ENCODE assay signal across 8 mouse cellular contexts in the genomic region with DNA sequence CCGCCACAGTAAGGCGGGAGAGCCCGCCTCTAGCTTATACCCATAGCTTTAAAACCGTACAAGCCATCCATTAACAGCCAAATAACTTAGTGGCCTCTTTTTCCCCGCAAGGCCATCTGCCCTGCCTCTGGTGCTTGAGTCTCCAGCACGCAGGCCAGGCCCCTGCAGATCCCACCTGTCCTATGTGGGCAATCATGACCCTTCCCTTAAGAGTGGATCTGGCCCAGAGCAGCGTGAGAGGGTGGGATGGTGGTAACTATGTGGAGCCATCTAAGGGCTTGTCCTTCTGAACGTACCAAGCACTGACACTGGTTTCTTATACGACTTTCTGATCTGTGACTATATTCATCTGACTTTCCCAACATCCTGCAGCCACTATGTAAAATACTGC. TPM values are rescaled to one million over a fixed set of nuclear protein-coding genes. Genes with fewer than 3 reads are reported as not detected.
DNase-seq lines count a peak whose midpoint lies in the region; ATAC-seq and TF ChIP-seq lines count a peak whose summit lies in the region.

No protein-coding gene starts in this region.

- H3K27ac ChIP-seq in heart, embryonic 13.5 days (replicated peaks), result peak overlapping the region; percentile 96
- H3K27ac ChIP-seq in ES-Bruce4 (ENCODE audit: insufficient read depth, low read length), result 0 out of 2 replicates have a peak overlapping the region, but pooled peaks have one; percentile 9
- peak overlapping the region; percentile 98 for H3K27ac ChIP-seq in forebrain, embryonic 15.5 days (replicated peaks)
- H3K27ac ChIP-seq in liver, embryonic 16.5 days (ENCODE audit: low read length), result peak overlapping the region; percentile 81

- intact Hi-C loops in heart, postnatal 10 days (cut with DNase I), result loop anchor here (10.0 kb wide), 1 partner anchor 282 kb away; a partner anchor contains a TSS

- peak overlapping the region; percentile 82 for H3K9ac ChIP-seq in heart, embryonic 13.5 days
- peak overlapping the region; percentile 60 for H3K9ac ChIP-seq in ES-Bruce4 (ENCODE audit: low read depth, poor library complexity, severe bottlenecking)
- H3K9ac ChIP-seq in forebrain, embryonic 15.5 days (replicated peaks), result peak overlapping the region; percentile 83
- H3K9ac ChIP-seq in liver, embryonic 16.5 days (ENCODE audit: low read depth, low read length), result peak overlapping the region; percentile 67

- H3K9me3 ChIP-seq in heart, embryonic 13.5 days, result no peaks in the 10 kb centered on the region
- H3K9me3 ChIP-seq in ES-Bruce4 (replicated peaks; ENCODE audit: control insufficient read depth, insufficient read depth, low read length, poor library complexity, severe bottlenecking), result no peaks in the 10 kb centered on the region
- no peaks in the 10 kb centered on the region for H3K9me3 ChIP-seq in forebrain, embryonic 15.5 days
- no peaks in the 10 kb centered on the region for H3K9me3 ChIP-seq in liver, embryonic 16.5 days (replicated peaks; ENCODE audit: control insufficient read depth, low read length)

- H3K36me3 ChIP-seq in heart, embryonic 13.5 days, result peaks cover 55% of the 10 kb centered on the region
- H3K36me3 ChIP-seq in ES-Bruce4 (ENCODE audit: control insufficient read depth, insufficient read depth, low read length, poor library complexity, severe bottlenecking), result peaks cover 22% of the 10 kb centered on the region
- peaks cover 18% of the 10 kb centered on the region for H3K36me3 ChIP-seq in forebrain, embryonic 15.5 days
- peaks cover 37% of the 10 kb centered on the region for H3K36me3 ChIP-seq in liver, embryonic 16.5 days (ENCODE audit: control insufficient read depth, insufficient read depth)

- DNase-seq in heart, postnatal 10 days, result no peak
- DNase-seq in yolk sac, embryonic 10.5 days (ENCODE audit: low spot score), result no peak
- DNase-seq in cerebellum, postnatal 14 days, result no peak
- no peak for DNase-seq in kidney, adult 8-10 months

- TF ChIP-seq EP300 in ES-Bruce4 (IDR thresholded peaks at IDR 0.05; ENCODE audit: insufficient read depth, low read depth, low read length), result no peak

- H3K4me2 ChIP-seq in heart, embryonic 13.5 days, result peak overlapping the region; percentile 82
- H3K4me2 ChIP-seq in forebrain, embryonic 15.5 days (replicated peaks), result peak overlapping the region; percentile 54
- H3K4me2 ChIP-seq in liver, embryonic 16.5 days (ENCODE audit: low read depth, low read length), result peak overlapping the region; percentile 78

- H3K4me1 ChIP-seq in heart, embryonic 13.5 days, result peaks cover 56% of the 10 kb centered on the region
- H3K4me1 ChIP-seq in ES-Bruce4 (ENCODE audit: control insufficient read depth, insufficient read depth, low read length), result no peaks in the 10 kb centered on the region
- peaks cover 45% of the 10 kb centered on the region for H3K4me1 ChIP-seq in forebrain, embryonic 15.5 days
- peaks cover 59% of the 10 kb centered on the region for H3K4me1 ChIP-seq in liver, embryonic 16.5 days (ENCODE audit: control insufficient read depth, low read depth, low read length)

- H3K4me3 ChIP-seq in heart, embryonic 13.5 days, result peak overlapping the region; percentile 73
- peak overlapping the region; percentile 58 for H3K4me3 ChIP-seq in ES-Bruce4 (ENCODE audit: low read depth, low read length)
- H3K4me3 ChIP-seq in forebrain, embryonic 15.5 days, result peak overlapping the region; percentile 90
- H3K4me3 ChIP-seq in liver, embryonic 16.5 days (ENCODE audit: low read depth, low read length), result peak overlapping the region; percentile 83

- TF ChIP-seq POLR2A in ES-Bruce4 (IDR thresholded peaks at IDR 0.05; ENCODE audit: insufficient read depth, low read length), result peak; percentile 60

- no peaks in the 10 kb centered on the region for H3K27me3 ChIP-seq in heart, embryonic 13.5 days (replicated peaks)
- no peaks in the 10 kb centered on the region for H3K27me3 ChIP-seq in ES-Bruce4 (ENCODE audit: control insufficient read depth, insufficient read depth, low read length, poor library complexity, severe bottlenecking)
- H3K27me3 ChIP-seq in forebrain, embryonic 15.5 days, result no peaks in the 10 kb centered on the region
- H3K27me3 ChIP-seq in liver, embryonic 16.5 days (ENCODE audit: control insufficient read depth, insufficient read depth, low read depth, low read length), result no peaks in the 10 kb centered on the region

- no peak for TF ChIP-seq CTCF in ES-Bruce4 (IDR thresholded peaks at IDR 0.05; ENCODE audit: low read depth, low read length)

- WGBS in heart, embryonic 13.5 days, result 4% methylated on average over 9 of the region's 9 CpGs
- WGBS in forebrain, embryonic 15.5 days, result 2% methylated on average over 9 of the region's 9 CpGs
- 6% methylated on average over 9 of the region's 9 CpGs for WGBS in liver, embryonic 16.5 days (ENCODE audit: insufficient replicate concordance)

- no peak for ATAC-seq in heart, embryonic 13.5 days (ENCODE audit: extremely low read depth, insufficient number of reproducible peaks, low FRiP score, low TSS enrichment)
- ATAC-seq in forebrain, embryonic 15.5 days (replicated peaks), result peak; percentile 41
- no peak for ATAC-seq in liver, embryonic 16.5 days (ENCODE audit: low read depth)

RNA-seq across cellular contexts. Expression of a gene that starts 0.4 kb away (rescaled TPM):
- polyA plus RNA-seq in heart, embryonic 13.5 days (2015; fragmentation: Nextera tagmentation; extraction: Ambion mirVana), result 114 and 121 TPM in 2 replicates
- total RNA-seq in heart, postnatal 10 days (2021), result 10 to 100 TPM; 27.6 to 29.5 TPM
- 109 and 121 TPM in 2 replicates for polyA plus RNA-seq in ES-Bruce4 (2011; ENCODE audit: insufficient read depth, insufficient read length, low read depth, missing spikeins)
- 129 and 141 TPM in 2 replicates for polyA plus RNA-seq in forebrain, embryonic 15.5 days (2015; fragmentation: Nextera tagmentation; extraction: Ambion mirVana)
- polyA plus RNA-seq in liver, embryonic 16.5 days (2015; fragmentation: Nextera tagmentation; extraction: Ambion mirVana), result 214 and 245 TPM in 2 replicates

RNA-seq across cellular contexts. Expression of a gene that starts 5.2 kb away (rescaled TPM):
- polyA plus RNA-seq in heart, embryonic 13.5 days (2015; fragmentation: Nextera tagmentation; extraction: Ambion mirVana), result 122 and 125 TPM in 2 replicates
- 10 to 100 TPM; 16.8 to 20.7 TPM for total RNA-seq in heart, postnatal 10 days (2021)
- 162 and 185 TPM in 2 replicates for polyA plus RNA-seq in ES-Bruce4 (2011; ENCODE audit: insufficient read depth, insufficient read length, low read depth, missing spikeins)
- 91.5 and 98.2 TPM in 2 replicates for polyA plus RNA-seq in forebrain, embryonic 15.5 days (2015; fragmentation: Nextera tagmentation; extraction: Ambion mirVana)
- 127 and 129 TPM in 2 replicates for polyA plus RNA-seq in liver, embryonic 16.5 days (2015; fragmentation: Nextera tagmentation; extraction: Ambion mirVana)

RNA-seq across cellular contexts. Expression of a gene that starts 5.4 kb away (rescaled TPM):
- polyA plus RNA-seq in heart, embryonic 13.5 days (2015; fragmentation: Nextera tagmentation; extraction: Ambion mirVana), result 32.0 and 33.0 TPM in 2 replicates
- total RNA-seq in heart, postnatal 10 days (2021), result 10 to 100 TPM; 16.5 to 20.8 TPM
- polyA plus RNA-seq in ES-Bruce4 (2011; ENCODE audit: insufficient read depth, insufficient read length, low read depth, missing spikeins), result 7.3 and 9.5 TPM in 2 replicates
- polyA plus RNA-seq in forebrain, embryonic 15.5 days (2015; fragmentation: Nextera tagmentation; extraction: Ambion mirVana), result 31.0 and 35.0 TPM in 2 replicates
- 21.7 and 21.8 TPM in 2 replicates for polyA plus RNA-seq in liver, embryonic 16.5 days (2015; fragmentation: Nextera tagmentation; extraction: Ambion mirVana)

RNA-seq across cellular contexts. Expression of a gene that starts 23.1 kb away (rescaled TPM):
- polyA plus RNA-seq in heart, embryonic 13.5 days (2015; fragmentation: Nextera tagmentation; extraction: Ambion mirVana), result 0.83 and 1.2 TPM in 2 replicates
- 1 to 10 TPM; 1.2 TPM for total RNA-seq in heart, postnatal 10 days (2021)
- polyA plus RNA-seq in ES-Bruce4 (2011; ENCODE audit: insufficient read depth, insufficient read length, low read depth, missing spikeins), result 0.38 TPM in 1 of 2 replicates, not detected in the other
- polyA plus RNA-seq in forebrain, embryonic 15.5 days (2015; fragmentation: Nextera tagmentation; extraction: Ambion mirVana), result 0.60 and 0.75 TPM in 2 replicates
- polyA plus RNA-seq in liver, embryonic 16.5 days (2015; fragmentation: Nextera tagmentation; extraction: Ambion mirVana), result 0.12 TPM in 1 of 2 replicates, not detected in the other

RNA-seq across cellular contexts. Expression of a gene that starts 23.3 kb away (rescaled TPM):
- 46.9 and 50.2 TPM in 2 replicates for polyA plus RNA-seq in heart, embryonic 13.5 days (2015; fragmentation: Nextera tagmentation; extraction: Ambion mirVana)
- 10 to 100 TPM; 33.5 to 34.1 TPM for total RNA-seq in heart, postnatal 10 days (2021)
- 26.8 and 29.7 TPM in 2 replicates for polyA plus RNA-seq in ES-Bruce4 (2011; ENCODE audit: insufficient read depth, insufficient read length, low read depth, missing spikeins)
- polyA plus RNA-seq in forebrain, embryonic 15.5 days (2015; fragmentation: Nextera tagmentation; extraction: Ambion mirVana), result 44.0 and 47.8 TPM in 2 replicates
- 17.5 and 18.4 TPM in 2 replicates for polyA plus RNA-seq in liver, embryonic 16.5 days (2015; fragmentation: Nextera tagmentation; extraction: Ambion mirVana)

Comparison
In these comparisons a context has a peak if more than half of its experiments do, and no peak if none do; other contexts are left out.
1. H3K27ac ChIP-seq: peak in every context shown above with its lines; median percentile 98 in forebrain, embryonic 15.5 days; 96 in heart, embryonic 13.5 days; 81 in liver, embryonic 16.5 days; 9 in ES-Bruce4.